Mouse (Mus musculus) forebrain, embryonic 15.5 days (tissue): ENCODE results near the gene Gnb1. TPM values are rescaled to one million over a fixed set of nuclear protein-coding genes. Genes with fewer than 3 reads are reported as not detected.

Source experiments
- ATAC-seq: fragments of 200-750 bp; cut with Nextera tagmentation; replicated peaks from 2 replicates; pipeline ENCODE4 v1.8.0; 2017; ENCODE audit warnings: mild to moderate bottlenecking, moderate TSS enrichment, moderate library complexity
- H3K27ac ChIP-seq: fragments of 300-500 bp; sonication (generic); replicated peaks from 2 replicates; pipeline ENCODE4 v1.5.1; 2015; ENCODE audit warnings: mild to moderate bottlenecking, inconsistent platforms
- H3K27me3 ChIP-seq: fragments of 300-500 bp; sonication (generic); 2 replicates; pipeline ENCODE4 v1.6.1; 2015; ENCODE audit warnings: inconsistent platforms
- H3K36me3 ChIP-seq: fragments of 300-500 bp; sonication (generic); 2 replicates; pipeline ENCODE4 v1.6.1; 2015; ENCODE audit warnings: mild to moderate bottlenecking, inconsistent platforms
- H3K4me1 ChIP-seq: fragments of 300-500 bp; sonication (generic); 2 replicates; pipeline ENCODE4 v1.6.1; 2015; ENCODE audit warnings: inconsistent platforms
- H3K4me2 ChIP-seq: fragments of 300-500 bp; sonication (generic); replicated peaks from 2 replicates; pipeline ENCODE4 v1.6.1; 2015; ENCODE audit warnings: mild to moderate bottlenecking, inconsistent platforms
- H3K4me3 ChIP-seq: fragments of 300-500 bp; sonication (generic); 2 replicates; pipeline ENCODE4 v1.5.1; 2015; ENCODE audit warnings: mild to moderate bottlenecking, inconsistent platforms
- H3K9ac ChIP-seq: fragments of 300-500 bp; sonication (generic); replicated peaks from 2 replicates; pipeline ENCODE4 v1.6.1; 2015; ENCODE audit warnings: mild to moderate bottlenecking, inconsistent platforms
- H3K9me3 ChIP-seq: fragments of 300-500 bp; sonication (generic); 2 replicates; pipeline ENCODE4 v1.6.1; 2016; ENCODE audit warnings: inconsistent platforms
- WGBS: fragments of 180-500 bp; shearing (Covaris S2); methylation state at CpG from one replicate; pipeline ENCODE4 v1.1.7; 2015; ENCODE audit warnings: mixed read lengths; 5-methylcytosine and 5-hydroxymethylcytosine counted together
- polyA plus RNA-seq: library from polyadenylated mRNA; unstranded; fragments of >200 nt; fragmentation: Nextera tagmentation; extraction: Ambion mirVana; gene quantifications from 2 replicates; pipeline ENCODE4 v1.2.1, GENCODE M21; 2015

The Gnb1 gene
- polyA plus RNA-seq, 1 experiment from 2014 or later: 1,112 TPM

- no peak overlapping the region for H3K9ac ChIP-seq
- H3K27ac ChIP-seq: no peak overlapping the region
- no peak overlapping the region for H3K4me3 ChIP-seq
- no peak for ATAC-seq
- H3K36me3 ChIP-seq: peaks cover 6% of the 10 kb centered on the region; the same call in 1 of the 2 replicates
- no peaks in the 10 kb centered on the region for H3K9me3 ChIP-seq
- no peak overlapping the region for H3K4me2 ChIP-seq
- H3K27me3 ChIP-seq: no peaks in the 10 kb centered on the region
- 84% methylated on average over 3 of the region's 3 CpGs for WGBS
- peaks cover 2% of the 10 kb centered on the region; the same call in 1 of the 2 replicates for H3K4me1 ChIP-seq
Observed at GRCm38 (mm10) chr4:155595777-155596176, 104.6 kb downstream of the Gnb1 start.

GRCm38 (mm10) chr4:155596606-155597005 is 105.4 kb downstream of the Gnb1 start:
- Histone ChIP-seq H3K4me1 (peaks cover 2% of the 10 kb centered on the region; the same call in 1 of the 2 replicates), H3K27ac (no peak overlapping the region), H3K27me3 (no peaks in the 10 kb centered on the region), H3K4me2 (no peak overlapping the region), H3K9me3 (no peaks in the 10 kb centered on the region), H3K9ac (no peak overlapping the region), H3K36me3 (no peaks in the 10 kb centered on the region), H3K4me3 (no peak overlapping the region)
- 84% methylated on average over 5 of the region's 5 CpGs for WGBS
- ATAC-seq: no peak

DNA sequence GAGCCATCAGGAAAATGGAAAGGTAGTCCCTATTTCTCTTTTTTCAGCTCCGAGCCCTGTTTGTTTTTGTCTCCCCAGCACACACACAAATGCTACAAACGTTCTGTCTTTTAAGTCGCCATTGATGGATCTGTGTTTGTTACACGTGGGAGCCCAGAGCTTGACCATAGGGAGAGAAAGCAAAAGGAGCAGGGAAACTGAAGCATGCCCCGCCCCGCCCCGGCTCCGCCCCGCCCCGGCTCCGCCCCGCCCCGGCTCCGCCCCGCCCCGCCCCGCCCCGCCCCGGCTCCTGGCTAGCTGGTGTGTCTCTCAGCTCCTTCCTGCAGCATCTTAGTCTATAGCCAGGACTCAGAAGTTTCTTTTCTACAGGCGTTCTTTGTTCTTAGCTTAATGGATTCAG is 107.4 kb downstream of the Gnb1 start:
- Histone ChIP-seq H3K9me3 (no peaks in the 10 kb centered on the region), H3K27me3 (no peaks in the 10 kb centered on the region), H3K4me3 (no peak overlapping the region), H3K36me3 (no peaks in the 10 kb centered on the region), H3K4me2 (no peak overlapping the region), H3K27ac (no peak overlapping the region), H3K4me1 (peaks cover 16% of the 10 kb centered on the region), H3K9ac (no peak overlapping the region)
- no peak for ATAC-seq
- 24% methylated on average over 20 of the region's 20 CpGs for WGBS

DNA sequence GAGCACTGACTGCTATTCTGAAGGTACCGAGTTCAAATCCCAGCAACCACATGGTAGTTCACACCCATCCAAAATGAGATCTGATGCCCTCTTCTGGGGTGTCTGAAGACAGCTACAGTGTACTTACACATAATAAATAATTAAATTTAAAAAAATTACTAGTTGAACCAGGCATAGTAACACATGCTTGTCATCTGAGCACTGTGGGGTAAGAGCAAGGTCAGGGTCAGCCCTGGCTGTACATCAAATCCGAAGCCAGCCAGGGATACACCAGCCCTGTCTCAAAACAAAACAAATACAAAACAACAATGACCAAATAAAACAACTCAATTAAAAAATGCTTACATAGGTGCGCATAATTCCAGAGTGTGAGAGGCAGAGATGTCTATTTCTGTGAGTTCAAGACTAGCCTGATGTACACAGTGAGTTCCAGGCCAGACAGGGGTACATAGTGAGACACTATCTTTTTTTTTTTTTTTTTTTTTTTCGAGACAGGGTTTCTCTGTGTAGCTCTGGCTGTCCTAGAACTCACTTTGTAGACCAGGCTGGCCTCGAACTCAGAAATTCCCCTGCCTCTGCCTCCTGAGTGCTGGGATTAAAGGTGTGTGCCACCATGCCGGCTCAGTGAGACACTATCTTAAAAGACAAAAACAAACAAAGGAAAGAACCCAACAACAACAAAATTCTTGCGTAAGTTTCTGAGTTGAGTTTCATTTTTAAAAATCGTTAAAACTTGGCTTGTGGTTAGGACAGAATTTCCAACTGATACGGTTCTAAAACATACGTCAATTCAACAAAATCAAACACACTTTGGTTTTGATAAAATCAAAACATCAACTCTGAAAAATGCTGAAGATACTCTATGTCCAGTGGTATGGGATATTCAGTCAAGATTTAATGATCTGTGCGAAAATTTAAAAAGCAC is 109.0 kb downstream of the Gnb1 start:
- H3K9ac ChIP-seq: peak overlapping the region; percentile 98; the same call in 1 of the 2 replicates
- ATAC-seq: no peak
- H3K27ac ChIP-seq: peak overlapping the region; percentile 99
- peak overlapping the region; percentile 85 for H3K4me3 ChIP-seq
- peaks cover 16% of the 10 kb centered on the region for H3K4me1 ChIP-seq
- 84% methylated on average over 11 of the region's 11 CpGs for WGBS
- no peaks in the 10 kb centered on the region for H3K36me3 ChIP-seq
- H3K9me3 ChIP-seq: no peaks in the 10 kb centered on the region
- no peaks in the 10 kb centered on the region for H3K27me3 ChIP-seq
- peak overlapping the region; percentile 85 for H3K4me2 ChIP-seq

DNA sequence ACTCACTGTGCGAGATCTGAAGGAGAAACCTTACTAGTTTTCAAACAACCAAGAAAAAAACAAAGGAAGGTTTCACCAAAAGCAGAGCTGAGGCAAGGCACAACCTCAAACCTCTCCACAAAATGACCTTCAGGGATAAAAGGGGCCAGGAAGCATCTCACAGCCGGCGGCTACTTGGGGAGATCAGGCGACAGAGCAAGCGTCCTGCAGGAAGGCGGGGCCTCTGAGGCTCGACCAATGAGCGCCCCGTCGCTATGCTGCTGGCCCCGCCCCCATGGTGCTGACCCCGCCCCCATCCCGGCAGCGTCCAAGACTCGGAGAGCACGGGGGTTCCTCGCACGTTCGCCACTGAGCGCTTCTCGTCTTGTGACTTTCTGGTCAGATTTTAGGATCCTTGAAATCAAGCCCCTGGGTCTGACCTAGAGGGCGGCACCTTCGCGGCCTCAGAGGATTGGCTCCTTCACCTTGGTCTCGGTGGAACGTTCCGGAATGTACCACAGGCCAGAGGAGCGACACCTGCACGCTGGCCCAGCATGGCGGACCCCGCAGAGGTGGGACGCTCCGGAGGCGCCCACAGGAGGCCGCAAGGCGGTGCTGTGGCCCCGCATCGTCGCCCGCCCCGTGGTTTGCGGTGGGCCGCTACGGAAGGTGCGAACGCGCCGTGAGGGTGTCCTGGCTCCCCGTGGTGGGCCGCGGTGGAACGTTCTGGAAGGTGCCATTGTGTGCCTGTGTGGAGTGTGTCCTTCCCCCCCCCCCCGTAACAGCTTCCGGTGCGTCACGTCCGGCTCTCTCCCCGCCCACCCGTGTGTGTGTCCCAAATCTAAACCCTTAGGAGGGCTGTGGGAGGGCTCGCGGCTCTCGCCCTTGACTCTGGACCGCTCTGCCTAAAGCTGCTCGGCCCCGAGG is 110.2 kb downstream of the Gnb1 start, which contains the start of gene Slc35e2:
TSS of gene Slc35e2 (plus strand) at position 326 of the 906 bp plus-strand sequence.
- Histone ChIP-seq H3K9me3 (no peaks in the 10 kb centered on the region), H3K4me2 (peak within 1 kb of the TSS; percentile 85), H3K4me1 (peaks cover 16% of the 10 kb centered on the region), H3K36me3 (no peaks in the 10 kb centered on the region), H3K9ac (peak within 1 kb of the TSS; percentile 98), H3K27me3 (no peaks in the 10 kb centered on the region), H3K27ac (peak within 1 kb of the TSS; percentile 99), H3K4me3 (peak within 1 kb of the TSS; percentile 85)
- under 1% methylated on average over 63 of the region's 65 CpGs for WGBS
- peak; percentile 96 for ATAC-seq

DNA sequence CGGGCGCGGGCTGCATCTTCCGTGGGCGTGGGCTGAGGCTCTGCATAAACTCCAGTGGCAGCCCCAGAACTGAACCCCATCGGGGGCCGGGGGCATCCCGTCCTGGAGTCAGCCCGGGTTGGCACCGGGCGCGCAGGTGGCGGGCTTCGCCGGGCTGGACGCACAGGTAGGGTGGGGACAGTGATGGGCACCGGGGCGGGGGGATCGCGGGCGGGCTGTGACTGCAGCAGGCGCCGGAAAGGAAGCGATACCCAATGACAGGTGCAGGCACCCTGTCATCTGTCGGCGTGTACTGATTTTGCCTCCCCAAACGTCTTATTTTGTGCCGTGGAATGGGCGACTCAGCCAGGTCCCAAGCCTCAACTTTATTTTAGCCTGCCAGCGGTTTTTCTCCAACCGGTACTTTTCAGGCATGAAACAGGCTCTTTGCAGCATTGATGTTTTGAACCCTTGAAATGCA is 110.9 kb downstream of the Gnb1 start:
- Histone ChIP-seq H3K36me3 (no peaks in the 10 kb centered on the region), H3K9ac (peak overlapping the region; percentile 98), H3K4me3 (peak overlapping the region; percentile 85), H3K4me1 (peaks cover 16% of the 10 kb centered on the region), H3K9me3 (no peaks in the 10 kb centered on the region), H3K27me3 (no peaks in the 10 kb centered on the region), H3K27ac (peak overlapping the region; percentile 99), H3K4me2 (peak overlapping the region; percentile 85)
- 2% methylated on average over 31 of the region's 31 CpGs for WGBS
- ATAC-seq: no peak

DNA sequence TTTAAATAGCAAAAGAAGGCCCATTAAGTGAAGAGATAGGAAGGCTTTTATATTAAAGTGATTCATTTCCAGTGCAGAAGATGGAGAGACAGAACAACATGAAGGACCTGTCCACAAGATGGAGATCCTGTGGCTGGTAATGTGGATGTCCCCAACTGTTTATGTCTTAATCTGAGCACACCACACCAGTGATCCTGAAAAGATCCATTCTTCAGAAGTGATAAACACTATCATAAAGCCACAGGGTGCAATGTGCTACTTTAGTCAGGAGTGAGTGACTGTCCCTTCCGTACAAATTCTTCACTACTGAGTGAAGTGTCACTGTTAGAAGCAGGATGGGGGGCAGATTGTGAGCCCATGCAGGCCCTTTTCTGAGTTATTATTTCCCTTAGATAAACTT is 111.6 kb downstream of the Gnb1 start:
- H3K4me3 ChIP-seq: peak overlapping the region; percentile 85
- peak overlapping the region; percentile 98; the same call in 1 of the 2 replicates for H3K9ac ChIP-seq
- ATAC-seq: no peak
- no peak overlapping the region for H3K27ac ChIP-seq
- H3K4me1 ChIP-seq: peaks cover 16% of the 10 kb centered on the region
- no peaks in the 10 kb centered on the region for H3K36me3 ChIP-seq
- WGBS: 91% methylated on average over 1 of the region's 1 CpGs
- peak overlapping the region; percentile 85 for H3K4me2 ChIP-seq
- no peaks in the 10 kb centered on the region for H3K9me3 ChIP-seq
- H3K27me3 ChIP-seq: no peaks in the 10 kb centered on the region

DNA sequence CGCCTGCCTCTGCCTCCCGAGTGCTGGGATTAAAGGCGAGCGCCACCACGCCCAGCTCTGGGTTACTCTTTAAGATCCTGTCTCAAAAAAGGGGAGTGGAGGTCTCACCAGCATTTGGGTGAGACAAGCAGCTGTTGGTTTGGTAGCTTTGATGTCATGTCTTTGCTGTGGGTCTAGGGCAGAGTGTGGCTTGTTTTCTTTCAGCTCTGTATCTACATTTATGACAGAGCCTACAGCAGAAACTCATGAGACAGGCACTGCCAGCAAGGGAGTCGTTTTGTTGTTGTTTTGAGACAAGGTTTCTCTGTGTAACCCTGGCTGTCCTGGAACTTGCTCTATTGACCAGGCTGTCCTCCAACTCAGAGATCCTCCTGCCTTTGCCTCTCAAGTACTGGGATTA is 112.6 kb downstream of the Gnb1 start:
- Histone ChIP-seq H3K4me1 (peaks cover 16% of the 10 kb centered on the region), H3K4me3 (no peak overlapping the region), H3K27ac (no peak overlapping the region), H3K4me2 (no peak overlapping the region), H3K9me3 (no peaks in the 10 kb centered on the region), H3K9ac (no peak overlapping the region), H3K27me3 (no peaks in the 10 kb centered on the region), H3K36me3 (no peaks in the 10 kb centered on the region)
- no peak for ATAC-seq
- WGBS: 96% methylated on average over 6 of the region's 6 CpGs

- H3K9me3 ChIP-seq: no peaks in the 10 kb centered on the region
- peaks cover 6% of the 10 kb centered on the region for H3K36me3 ChIP-seq
- no peak overlapping the region for H3K27ac ChIP-seq
- no peak overlapping the region for H3K4me3 ChIP-seq
- 90% methylated on average over 4 of the region's 4 CpGs for WGBS
- ATAC-seq: no peak
- no peaks in the 10 kb centered on the region for H3K27me3 ChIP-seq
- H3K4me2 ChIP-seq: no peak overlapping the region
- H3K9ac ChIP-seq: no peak overlapping the region
- peaks cover 16% of the 10 kb centered on the region for H3K4me1 ChIP-seq
Observed at GRCm38 (mm10) chr4:155605132-155605531, 114.0 kb downstream of the Gnb1 start.

GRCm38 (mm10) chr4:155606825-155607224 is 115.7 kb downstream of the Gnb1 start:
- WGBS: 75% methylated on average over 2 of the region's 2 CpGs
- H3K9me3 ChIP-seq: no peaks in the 10 kb centered on the region
- peaks cover 14% of the 10 kb centered on the region for H3K4me1 ChIP-seq
- no peak overlapping the region for H3K9ac ChIP-seq
- H3K27ac ChIP-seq: no peak overlapping the region
- no peak for ATAC-seq
- no peak overlapping the region for H3K4me3 ChIP-seq
- no peaks in the 10 kb centered on the region for H3K27me3 ChIP-seq
- no peak overlapping the region for H3K4me2 ChIP-seq
- H3K36me3 ChIP-seq: peaks cover 18% of the 10 kb centered on the region
